Mouse (Mus musculus) spleen, adult 18-20 months (tissue): ENCODE data around the gene Sh2d2a.
"Not testable (repeated sequence)": the region's sequence is repeated elsewhere in the genome, so short reads cannot be mapped to it uniquely, and the experiment has no call there.

ENCODE experiments used
- DNase-seq, 2 experiments: peaks; one replicate each; pipeline ENCODE4 v3.0.0; 2022; ENCODE audit warnings: mixed read lengths in 2 of 2

Gene Sh2d2a

GRCm38 (mm10) chr3:87846650-87847110 is at the start of gene Sh2d2a:
Gene Sh2d2a (plus strand): TSS chr3:87846755.
- DNase-seq, result peak; percentile 43 to 45

- no peak for DNase-seq
These were observed 44.9 kb upstream of the Sh2d2a start for GRCm38 (mm10) chr3:87801681-87802080.

- DNase-seq, result peak in 1 of 2 experiments; percentile 8
These were observed 42.4 kb upstream of the Sh2d2a start for GRCm38 (mm10) chr3:87804038-87804677.

DNA sequence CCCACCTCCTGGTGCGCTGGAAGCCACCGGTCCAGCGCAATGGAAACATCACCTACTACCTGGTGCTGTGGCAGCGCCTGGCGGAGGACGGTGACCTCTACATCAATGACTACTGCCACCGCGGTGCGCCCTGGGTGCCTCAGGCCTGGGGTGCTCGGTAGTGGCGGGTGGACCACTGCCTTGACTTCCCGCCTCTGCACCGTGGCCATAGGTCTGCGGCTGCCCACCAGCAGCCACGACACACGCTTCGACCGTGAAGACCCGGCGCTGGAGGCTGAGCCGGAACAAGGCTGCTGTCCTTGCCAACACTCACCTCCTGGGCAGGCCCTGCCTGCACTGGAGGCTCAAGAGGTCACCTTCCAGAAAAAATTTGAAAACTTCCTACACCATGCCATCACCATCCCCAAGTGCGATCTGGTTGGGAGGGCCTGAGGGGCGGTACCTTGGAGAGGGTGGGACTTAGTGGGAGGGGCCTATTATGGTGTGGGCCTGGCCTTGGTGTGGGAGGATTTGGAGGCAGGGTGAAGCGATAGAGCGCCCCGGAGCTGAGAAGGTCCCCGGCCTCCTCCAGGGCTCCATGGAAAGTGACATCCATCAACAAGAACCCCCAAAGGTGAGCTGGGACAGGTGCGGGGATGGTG is 37.1 kb upstream of the Sh2d2a start:
- DNase-seq, result no peak

DNA sequence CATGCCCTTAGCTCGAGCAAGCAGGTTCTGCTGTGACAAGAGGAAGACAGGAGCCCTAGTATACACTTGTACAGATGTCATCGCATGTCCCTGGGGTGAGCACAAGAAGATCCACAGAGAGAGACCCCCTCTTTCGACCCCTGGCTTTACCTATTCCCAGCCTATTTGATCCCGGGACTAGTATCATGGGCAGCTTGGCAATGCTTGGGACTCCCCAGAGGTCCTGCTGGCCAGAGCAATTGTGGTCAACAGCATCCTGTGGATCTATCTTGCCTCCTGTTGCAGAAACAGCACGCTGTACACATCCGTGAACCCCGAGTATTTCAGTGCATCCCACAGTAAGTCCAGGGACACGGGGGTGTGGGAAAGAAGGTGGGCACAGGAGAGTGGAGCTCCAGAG is 35.3 kb upstream of the Sh2d2a start:
- no peak for DNase-seq

- DNase-seq, result no peak
These were observed 34.1 kb upstream of the Sh2d2a start for GRCm38 (mm10) chr3:87812413-87812812.

DNA sequence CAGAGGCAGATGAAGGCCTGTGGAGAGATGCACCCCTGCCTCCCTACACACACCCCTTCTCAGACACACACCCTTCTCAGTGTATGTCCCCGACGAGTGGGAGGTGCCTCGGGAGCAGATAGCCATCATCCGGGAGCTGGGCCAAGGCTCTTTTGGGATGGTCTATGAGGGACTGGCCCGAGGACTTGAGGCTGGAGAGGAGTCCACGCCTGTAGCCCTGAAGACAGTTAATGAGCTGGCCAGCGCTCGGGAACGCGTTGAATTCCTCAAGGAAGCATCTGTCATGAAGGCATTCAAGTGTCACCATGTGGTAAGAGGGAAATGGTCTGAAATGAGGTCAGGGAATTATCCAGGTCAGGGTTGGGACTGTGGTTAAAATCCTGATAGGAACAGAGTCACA is 33.7 kb upstream of the Sh2d2a start:
- no peak for DNase-seq

DNA sequence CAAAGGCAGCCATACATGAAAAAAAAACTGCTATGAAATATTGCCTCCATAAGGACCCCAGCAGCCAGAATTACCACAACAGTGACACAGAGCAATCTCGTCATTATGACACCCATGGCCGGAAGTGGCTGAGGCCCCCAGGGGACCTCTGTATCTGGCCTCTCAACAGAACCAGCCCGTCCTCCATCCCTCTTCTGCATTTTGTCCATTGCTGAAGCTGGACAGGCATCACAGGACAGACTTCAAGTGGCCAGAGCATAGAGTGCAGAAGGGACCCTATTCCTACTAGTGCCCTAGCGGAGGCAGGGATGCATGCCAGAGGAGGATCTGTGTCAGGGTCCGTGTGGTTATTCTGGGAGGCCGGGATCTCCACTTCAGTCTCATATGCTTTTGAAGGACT is 30.4 kb upstream of the Sh2d2a start:
- no peak for DNase-seq

- peak in 1 of 2 experiments; percentile 69 for DNase-seq
These were observed 29.9 kb upstream of the Sh2d2a start for GRCm38 (mm10) chr3:87816646-87817093.

DNA sequence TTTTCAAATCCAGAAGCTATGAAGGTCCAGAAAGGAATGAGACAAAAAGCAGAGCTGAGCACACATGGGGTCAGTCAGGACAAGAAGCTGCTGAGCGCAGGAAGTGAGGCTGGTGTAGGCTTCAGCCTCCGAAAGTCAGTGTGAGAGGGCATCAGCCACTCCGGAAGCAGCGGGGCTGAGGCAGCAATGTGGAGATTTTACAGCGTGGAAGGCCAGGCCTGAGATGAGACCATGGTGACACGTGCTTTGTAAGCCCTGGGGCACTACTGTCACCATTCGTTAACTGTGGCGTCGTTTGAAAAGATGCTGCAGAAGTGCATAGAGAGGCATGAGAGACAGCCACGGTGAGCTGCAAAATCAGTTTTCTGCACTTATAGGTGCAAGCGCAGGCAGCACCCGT is 28.3 kb upstream of the Sh2d2a start:
- DNase-seq, result no peak

DNA sequence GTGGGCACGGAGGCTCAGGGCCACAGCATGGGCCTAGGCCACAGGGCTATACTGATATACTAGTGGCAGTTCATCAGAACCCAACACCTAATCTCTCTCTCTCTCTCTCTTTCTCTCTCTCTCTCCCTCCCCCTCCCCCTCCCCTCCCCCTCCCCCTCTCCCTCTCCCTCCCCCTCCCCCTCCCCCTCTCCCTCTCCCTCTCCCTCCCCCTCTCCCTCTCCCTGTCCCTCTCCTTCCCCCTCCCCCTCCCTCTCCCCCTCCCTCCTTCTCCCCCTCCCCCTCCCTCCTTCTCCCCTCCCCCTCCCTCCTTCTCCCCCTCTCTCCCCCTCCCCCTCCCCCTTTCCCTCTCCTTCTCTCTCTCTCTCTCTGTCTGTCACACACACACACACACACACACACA is 22.3 kb upstream of the Sh2d2a start, which contains the start of gene Pear1:
Gene Pear1 (minus strand): TSS at position 101 of the 400 bp plus-strand sequence.
- DNase-seq, result not testable (repeated sequence)

- DNase-seq, result no peak
These were observed 18.1 kb upstream of the Sh2d2a start for GRCm38 (mm10) chr3:87828435-87828834.

DNA sequence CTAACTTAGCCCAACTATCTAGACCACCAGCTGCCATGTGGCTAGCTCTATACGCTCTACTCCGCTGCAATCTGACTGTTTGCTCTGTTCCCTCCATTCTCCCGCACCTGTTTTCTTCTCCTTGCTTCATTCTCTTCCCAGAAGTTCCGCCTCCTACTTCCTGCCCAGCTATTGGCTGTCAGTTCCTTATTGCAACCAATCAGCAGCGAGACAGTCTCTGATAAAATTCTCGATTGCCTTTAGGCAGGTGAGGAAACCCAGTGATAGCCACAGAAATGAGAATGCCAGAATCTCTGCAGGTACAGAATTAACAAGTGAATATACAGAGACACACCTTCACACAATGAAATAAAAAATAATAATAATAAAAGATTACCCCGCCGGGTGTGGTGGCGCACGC is 17.5 kb upstream of the Sh2d2a start:
- DNase-seq, result no peak

DNA sequence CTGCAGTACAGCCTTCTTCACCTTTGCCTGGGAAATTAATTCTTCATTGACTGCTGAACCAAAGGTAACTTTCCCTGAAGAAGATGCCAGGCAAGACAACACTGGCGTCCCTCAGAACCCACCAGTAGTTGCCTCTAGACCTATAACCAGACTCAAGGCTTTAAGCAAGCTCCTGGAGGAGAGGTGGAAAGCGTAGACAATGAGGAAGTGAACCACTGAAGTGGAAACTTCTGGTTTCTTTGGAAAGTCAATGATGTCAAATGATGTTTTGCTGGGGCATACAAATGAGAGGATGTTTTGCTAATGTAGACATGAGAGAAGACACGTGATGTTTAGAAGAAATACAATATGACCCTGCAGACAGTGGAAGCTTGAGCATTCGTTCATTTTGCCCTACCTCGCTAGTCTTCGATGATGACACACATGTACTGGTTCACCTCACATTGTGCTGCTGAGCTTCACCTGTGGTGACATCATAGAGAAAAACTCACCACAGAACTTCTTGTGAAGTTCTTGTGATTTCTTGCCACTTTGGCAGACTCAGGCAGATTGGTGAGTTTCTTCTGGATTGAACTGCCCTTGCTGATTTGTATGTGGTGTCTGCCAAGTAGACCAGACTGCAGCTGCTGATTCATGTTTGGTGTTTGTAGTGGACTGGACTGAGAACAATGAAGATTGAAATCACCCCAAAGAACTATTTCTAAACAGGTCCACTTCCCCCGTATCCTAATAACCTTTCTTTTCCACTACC is 14.3 kb upstream of the Sh2d2a start:
- no peak for DNase-seq

- peak in 1 of 2 experiments; percentile 37 for DNase-seq
These were observed 13.1 kb upstream of the Sh2d2a start for GRCm38 (mm10) chr3:87833482-87833881.

- peak; percentile 28 to 73 for DNase-seq
These were observed 7.9 kb upstream of the Sh2d2a start for GRCm38 (mm10) chr3:87838622-87839021.

- DNase-seq, result no peak
These were observed 5.7 kb upstream of the Sh2d2a start for GRCm38 (mm10) chr3:87840858-87841257.

DNA sequence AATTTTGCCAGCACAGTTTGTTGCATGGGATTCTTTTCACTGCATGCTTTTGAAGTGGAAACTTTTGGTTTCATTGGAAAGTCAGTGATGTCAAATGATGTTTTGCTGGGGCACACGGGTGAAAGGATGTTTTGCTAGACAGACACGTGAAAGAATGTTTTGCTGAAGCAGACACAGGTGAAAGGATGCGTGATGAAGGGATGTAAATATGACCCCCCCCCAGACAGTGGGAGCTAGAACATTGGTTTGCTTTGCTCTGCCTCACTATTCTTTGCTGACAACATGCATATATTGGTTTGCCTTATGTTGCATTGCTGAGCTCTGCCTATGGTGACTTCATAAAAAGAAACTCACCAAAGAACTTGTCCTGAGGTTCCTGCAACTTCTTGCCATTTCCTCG is 1.6 kb upstream of the Sh2d2a start:
- DNase-seq, result no peak

- no peak for DNase-seq
These were observed 369 bp upstream of the Sh2d2a start for GRCm38 (mm10) chr3:87846186-87846585.

- peak; percentile 29 to 31 for DNase-seq
These were observed 1.1 kb downstream of the Sh2d2a start for GRCm38 (mm10) chr3:87847680-87848079.

DNA sequence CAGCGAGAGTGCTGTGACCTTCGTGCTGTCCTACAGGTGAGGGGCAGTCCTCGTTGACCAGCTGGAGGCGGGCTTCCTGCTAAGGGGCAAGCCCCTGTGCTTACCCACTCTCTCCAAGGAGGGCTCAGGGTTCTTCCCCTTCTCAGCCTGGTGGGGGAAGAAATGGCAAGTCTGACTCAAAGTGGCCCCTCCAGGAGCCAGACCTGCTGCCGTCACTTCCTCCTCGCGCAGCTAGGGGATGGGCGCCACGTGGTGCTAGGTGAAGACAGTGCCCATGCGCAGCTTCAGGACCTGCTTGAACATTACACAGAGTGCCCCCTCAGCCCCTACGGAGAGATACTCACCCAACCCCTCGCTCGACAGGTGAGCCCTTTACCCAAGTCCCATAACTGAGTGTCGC is 2.6 kb downstream of the Sh2d2a start:
- DNase-seq, result no peak

DNA sequence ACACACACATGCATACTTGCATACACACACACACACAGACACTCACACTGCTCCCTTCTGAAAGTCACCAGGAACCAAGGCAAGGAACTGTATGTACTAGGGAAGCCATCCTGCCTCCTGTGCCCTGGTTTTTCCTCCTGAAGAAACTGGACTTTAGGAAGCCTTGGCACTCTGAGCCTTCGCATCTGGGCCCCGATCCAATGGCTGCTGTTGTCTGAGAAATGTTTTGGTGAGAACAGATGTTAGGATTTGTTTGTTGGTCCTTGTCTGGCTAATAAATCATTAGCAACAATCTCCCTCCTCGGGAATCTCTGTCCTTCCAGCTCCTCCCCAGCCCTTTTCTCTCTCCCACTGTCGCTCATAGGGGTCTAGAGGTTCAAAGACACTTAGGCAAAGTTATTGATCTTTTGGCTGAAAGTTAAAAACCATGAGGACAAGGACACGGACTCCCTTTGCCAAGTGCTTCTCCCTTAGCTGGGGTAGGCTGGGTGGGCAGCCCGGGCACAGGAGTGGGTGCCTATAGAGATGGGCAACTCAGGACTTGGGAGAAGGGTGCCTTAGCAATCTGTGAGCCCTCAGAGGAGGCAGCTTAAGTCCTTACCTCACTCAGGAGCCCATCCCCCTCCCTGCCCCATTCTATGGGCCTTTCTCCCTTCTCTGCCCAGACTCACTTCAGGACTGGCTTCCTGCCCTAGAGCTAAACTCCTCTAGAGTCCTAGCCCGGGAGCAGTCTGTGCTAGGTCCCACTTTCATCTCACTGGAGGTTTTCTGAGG is 8.4 kb downstream of the Sh2d2a start:
- no peak for DNase-seq

DNA sequence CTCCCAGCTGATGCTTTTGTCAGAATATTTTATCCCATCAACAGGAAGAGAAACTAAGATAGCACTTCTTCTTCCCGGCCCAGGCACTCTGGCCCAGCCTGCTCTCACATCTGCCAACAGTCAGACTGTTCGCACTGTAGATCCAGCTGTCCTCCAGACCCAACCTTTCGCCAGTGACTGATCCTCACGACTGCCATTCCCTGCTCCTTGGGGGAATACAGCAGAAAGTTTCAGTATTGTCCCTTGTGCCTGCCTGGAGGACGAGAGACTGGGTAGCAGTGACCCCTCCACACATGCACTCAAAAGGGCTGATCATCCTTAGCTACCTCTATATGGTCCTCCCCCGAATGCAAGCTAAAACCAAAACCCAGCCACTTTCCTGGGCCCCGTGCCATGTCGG is 9.4 kb downstream of the Sh2d2a start:
- DNase-seq, result no peak
